In the genomic region with DNA sequence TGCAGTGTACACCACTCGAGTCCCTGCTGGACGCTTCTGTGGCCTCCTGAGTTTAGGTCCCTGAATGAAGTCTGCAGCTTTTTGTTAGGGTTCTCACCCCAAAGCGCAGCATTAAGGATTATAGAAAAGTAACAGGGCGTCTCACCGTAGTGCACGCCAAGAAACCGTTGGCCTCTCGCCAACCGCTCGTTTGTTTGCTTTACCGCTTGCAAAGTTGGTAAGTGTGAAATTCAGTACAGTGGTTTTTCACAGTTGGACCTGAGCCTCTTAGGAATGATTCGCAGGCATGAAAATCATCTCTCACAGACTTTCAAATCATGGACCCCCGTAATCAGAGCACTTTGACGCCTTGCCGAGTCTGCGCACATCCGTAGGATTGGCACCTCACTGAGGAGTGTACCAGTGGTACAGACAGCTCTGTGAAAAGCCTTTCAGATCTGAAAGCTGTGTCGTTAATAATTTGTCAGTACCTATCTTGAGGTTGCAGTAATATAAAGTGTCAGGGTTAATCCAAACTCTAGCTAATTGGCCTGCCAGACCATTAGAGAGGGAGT, we compare ENCODE assay signal across 8 mouse cellular contexts.
DNase-seq lines count a peak whose midpoint lies in the region; ATAC-seq and TF ChIP-seq lines count a peak whose summit lies in the region.

No protein-coding gene starts in this region.

- H3K27me3 ChIP-seq in cerebellum, adult 2 months (ENCODE audit: control insufficient read depth, insufficient read depth, low read length): no peaks in the 10 kb centered on the region
- no peaks in the 10 kb centered on the region for H3K27me3 ChIP-seq in midbrain, postnatal 0 days (ENCODE audit: insufficient read depth, low read length)

- no peak for ATAC-seq in midbrain, postnatal 0 days (ENCODE audit: low FRiP score)
- ATAC-seq in monocyte, adult 5-6 weeks (replicated peaks; ENCODE audit: insufficient number of reproducible peaks, low FRiP score, low TSS enrichment, poor library complexity, severe bottlenecking): no peak

- intact Hi-C loops in left cerebral cortex, postnatal 14 days (cut with DNase I): loop anchor here (5.0 kb wide), 1 partner anchor 114 kb away; no protein-coding TSS in a partner anchor

- H3K36me3 ChIP-seq in midbrain, postnatal 0 days (ENCODE audit: insufficient read depth, low read length): peaks cover 43% of the 10 kb centered on the region

- WGBS in cerebellum, adult 2 months: 41% methylated on average over 18 of the region's 18 CpGs
- WGBS in midbrain, postnatal 0 days: 34% methylated on average over 18 of the region's 18 CpGs

- no peak overlapping the region for H3K4me3 ChIP-seq in cerebellum, adult 2 months (replicated peaks; ENCODE audit: insufficient read depth, low read depth, low read length)
- no peak overlapping the region for H3K4me3 ChIP-seq in midbrain, postnatal 0 days (ENCODE audit: low read depth, low read length)

- no peak overlapping the region for H3K9ac ChIP-seq in midbrain, postnatal 0 days (replicated peaks; ENCODE audit: low read length, poor library complexity, severe bottlenecking)

- no peak overlapping the region for H3K4me2 ChIP-seq in midbrain, postnatal 0 days (ENCODE audit: low read depth, low read length, poor library complexity, severe bottlenecking)

- no peak overlapping the region for H3K27ac ChIP-seq in cerebellum, adult 2 months (ENCODE audit: insufficient read depth, low read length)
- no peak overlapping the region for H3K27ac ChIP-seq in midbrain, postnatal 0 days (ENCODE audit: low read depth, low read length)

- H3K9me3 ChIP-seq in midbrain, postnatal 0 days (ENCODE audit: low read length): no peaks in the 10 kb centered on the region

- DNase-seq in cerebellum, adult 2 months: peak; percentile 40 to 54
- DNase-seq in cerebellum, adult 11 months: no peak
- DNase-seq in layer of hippocampus, adult 11-12 months (ENCODE audit: low spot score): peak; percentile 32
- DNase-seq in layer of hippocampus, adult 9-11 months: no peak
- peak; percentile 55 to 70 for DNase-seq in left cerebral cortex, postnatal 14 days (ENCODE audit: low spot score in 2 of 2)
- DNase-seq in midbrain, postnatal 0 days (ENCODE audit: low spot score): peak; percentile 39
- DNase-seq in c-Kit-positive CD71-positive TER-119-positive erythroid progenitor cells, embryonic 14.5 days (ENCODE audit: low spot score): no peak

- H3K4me1 ChIP-seq in cerebellum, adult 2 months (ENCODE audit: control insufficient read depth, insufficient read depth, low read length): peaks cover 1% of the 10 kb centered on the region; the same call in 1 of the 2 replicates
- H3K4me1 ChIP-seq in midbrain, postnatal 0 days (ENCODE audit: insufficient read depth, low read length): no peaks in the 10 kb centered on the region

- TF ChIP-seq POLR2A in cerebellum, adult 2 months (IDR thresholded peaks at IDR 0.05; ENCODE audit: borderline replicate concordance, insufficient read depth, low read length): no peak

- TF ChIP-seq CTCF in cerebellum, adult 2 months (IDR thresholded peaks at IDR 0.05; ENCODE audit: borderline replicate concordance, insufficient read depth, low read depth, low read length): no peak
- no peak for TF ChIP-seq CTCF in midbrain, postnatal 0 days (IDR thresholded peaks at IDR 0.05)

Comparison
In these comparisons a context has a peak if more than half of its experiments do, and no peak if none do; other contexts are left out.
1. DNase-seq: peak in cerebellum, adult 2 months (2 of 2), layer of hippocampus, adult 11-12 months (single experiment), left cerebral cortex, postnatal 14 days (2 of 2) and midbrain, postnatal 0 days (single experiment); none in cerebellum, adult 11 months (single experiment), layer of hippocampus, adult 9-11 months (single experiment) and c-Kit-positive CD71-positive TER-119-positive erythroid progenitor cells, embryonic 14.5 days (single experiment).